Mouse (Mus musculus) megakaryocyte progenitor cell, adult 5-6 weeks (primary cell): ENCODE results near the gene Eif2s1. TPM values are rescaled to one million over a fixed set of nuclear protein-coding genes. Genes with fewer than 3 reads are reported as not detected.
"Not testable (repeated sequence)": the region's sequence is repeated elsewhere in the genome, so short reads cannot be mapped to it uniquely, and the experiment has no call there.

Experiments used
- ATAC-seq: replicated peaks from 2 replicates; pipeline ENCODE4 v1.8.0; 2016; ENCODE audit warnings: mild to moderate bottlenecking, moderate TSS enrichment, inconsistent platforms; ENCODE audit not compliant: poor library complexity
- total RNA-seq, 2 experiments: library from RNA; stranded (forward) in 1 of 2; stranded (reverse) in 1 of 2; fragments of 157-497, 149-512 nt in 1 of 2; fragments of 200-1000 nt in 1 of 2; gene quantifications; 2 replicates each; pipeline versions ENCODE4 v1.2.3 to v1.2.4; 2015 to 2017

Gene Eif2s1
- total RNA-seq, 2 experiments from 2014 or later, result 111 to 182 TPM

DNA sequence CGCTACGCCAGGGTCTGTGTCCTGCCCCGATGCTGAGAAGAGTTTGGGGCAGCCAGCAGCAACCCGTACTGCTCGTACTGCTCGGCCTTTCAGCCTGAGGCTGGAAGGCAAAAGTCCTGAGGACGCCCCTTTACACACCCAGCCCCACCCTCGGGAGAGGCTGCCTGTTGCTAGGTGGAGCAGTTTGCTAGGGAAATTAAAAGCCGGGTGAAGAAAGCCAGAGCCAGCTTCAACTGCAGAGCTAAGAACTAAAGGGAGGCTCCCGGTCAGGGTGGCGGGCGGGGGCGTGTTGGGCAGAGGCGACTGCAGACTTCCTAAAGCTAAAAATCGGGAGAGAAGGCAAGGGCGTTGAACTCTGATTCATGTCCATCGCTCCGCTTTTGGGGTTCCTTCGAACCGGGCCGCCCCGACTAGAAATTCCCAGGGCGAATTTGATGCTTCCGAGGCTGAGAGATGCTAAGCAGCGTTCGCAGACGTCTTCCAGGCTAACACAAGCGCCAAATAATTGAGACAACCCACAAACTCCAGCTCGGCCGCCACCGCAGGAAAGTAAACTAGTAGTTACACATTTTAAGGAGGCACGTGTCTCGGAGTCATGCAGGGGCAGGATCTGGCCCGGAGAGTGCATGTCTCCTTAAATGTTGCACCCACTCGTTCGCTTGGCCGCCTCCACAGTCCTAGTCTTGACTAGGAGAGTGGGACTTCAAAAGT, 50.2 kb downstream of the Eif2s1 start:
- ATAC-seq, result peak; percentile 22; the same call in 1 of the 2 replicates

DNA sequence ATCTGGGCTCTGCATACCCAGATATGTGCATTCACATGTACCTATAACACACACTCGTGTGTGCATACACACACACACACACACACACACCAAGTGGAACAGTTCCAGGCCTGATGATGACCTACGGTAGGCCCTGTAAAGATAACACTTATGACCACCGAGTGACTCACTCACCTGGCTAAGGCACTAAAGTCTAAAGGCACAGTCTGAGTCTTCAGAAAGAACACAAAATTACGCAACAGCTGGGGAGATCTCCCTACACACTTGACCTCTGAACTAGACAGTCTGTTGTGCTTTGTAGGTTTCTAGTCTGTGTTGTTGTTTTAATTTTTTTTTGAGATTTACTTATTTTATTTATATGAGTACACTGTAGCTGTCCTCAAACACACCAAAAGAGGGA, 52.8 kb downstream of the Eif2s1 start:
- no peak for ATAC-seq

- ATAC-seq, result no peak
These were observed 53.9 kb downstream of the Eif2s1 start for GRCm38 (mm10) chr12:78915561-78915960.

GRCm38 (mm10) chr12:78916278-78916677, 54.7 kb downstream of the Eif2s1 start:
- ATAC-seq, result no peak

GRCm38 (mm10) chr12:78918227-78919078, 56.8 kb downstream of the Eif2s1 start:
- ATAC-seq, result peak; percentile 87

GRCm38 (mm10) chr12:78919079-78919712, 57.6 kb downstream of the Eif2s1 start:
- ATAC-seq, result peak; percentile 89

DNA sequence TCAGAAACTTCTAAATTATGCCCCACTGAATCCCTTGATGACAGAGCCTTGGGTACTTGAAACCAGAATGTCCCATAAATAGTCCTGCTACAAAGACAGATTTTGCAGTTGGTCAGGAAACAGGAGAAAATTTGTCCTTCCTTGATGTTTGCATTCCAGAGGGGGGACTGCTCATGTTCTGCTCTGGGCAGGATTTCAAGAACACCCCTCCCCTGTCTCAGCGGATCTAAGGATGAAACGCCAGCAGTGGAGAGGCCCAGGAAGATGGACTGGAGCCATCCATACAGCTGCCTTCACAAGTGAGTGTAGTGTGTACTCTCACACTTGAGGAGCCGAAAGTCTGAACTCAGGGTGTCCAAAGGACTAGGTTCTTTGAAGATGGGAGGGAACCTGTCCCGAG, 59.8 kb downstream of the Eif2s1 start:
- ATAC-seq, result no peak

DNA sequence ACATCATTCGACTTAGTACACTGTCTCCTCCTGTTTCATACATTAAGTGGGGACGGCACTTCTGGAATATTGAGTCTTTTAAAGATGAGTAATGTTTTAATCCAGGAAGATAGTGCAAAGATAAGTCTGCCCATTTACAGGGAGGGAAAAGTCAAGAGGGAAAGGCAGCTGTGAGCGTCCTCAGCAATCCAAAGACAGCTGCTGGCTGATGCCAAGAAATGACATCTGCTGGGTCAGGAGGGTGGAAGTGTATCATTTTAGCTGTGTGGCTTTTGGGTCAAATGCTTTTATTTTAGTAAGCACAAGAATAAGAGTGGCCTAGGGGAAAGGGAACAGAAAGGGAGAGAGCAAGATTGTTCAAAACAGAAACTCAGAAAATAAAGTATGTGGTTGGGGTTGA, 60.4 kb downstream of the Eif2s1 start:
- ATAC-seq, result no peak

GRCm38 (mm10) chr12:78922977-78923376, 61.4 kb downstream of the Eif2s1 start:
- not testable (repeated sequence) for ATAC-seq

DNA sequence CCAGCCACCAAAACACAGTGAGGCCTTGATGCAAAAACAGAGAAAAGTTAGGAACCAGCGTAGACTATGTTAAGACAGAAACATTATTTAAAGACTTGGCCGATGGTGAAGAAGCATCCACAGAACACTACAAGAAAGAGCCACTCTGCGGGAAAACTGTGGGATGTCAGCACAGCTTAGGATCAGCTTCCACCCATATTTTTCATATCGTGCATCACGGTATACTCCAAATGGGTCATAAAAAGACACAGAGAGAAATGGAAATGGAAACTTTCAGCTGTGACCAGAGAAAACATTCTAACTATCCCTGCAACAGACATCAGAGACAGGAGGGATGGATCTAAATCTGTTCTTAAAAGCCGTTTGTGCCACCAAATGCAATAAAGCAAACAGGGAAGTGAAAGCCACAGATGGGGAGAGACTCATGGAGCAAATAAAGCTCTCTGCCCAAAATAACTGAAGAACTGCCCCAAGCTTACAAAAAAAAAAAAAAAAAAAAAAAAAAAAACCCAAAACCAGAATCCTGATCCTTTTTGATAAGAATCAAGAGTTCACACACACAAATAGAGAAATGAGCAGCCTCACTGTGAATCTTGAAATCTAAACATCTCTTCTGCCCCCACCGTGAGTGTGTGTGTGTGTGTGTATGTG, 62.0 kb downstream of the Eif2s1 start:
- ATAC-seq, result peak; percentile 54

DNA sequence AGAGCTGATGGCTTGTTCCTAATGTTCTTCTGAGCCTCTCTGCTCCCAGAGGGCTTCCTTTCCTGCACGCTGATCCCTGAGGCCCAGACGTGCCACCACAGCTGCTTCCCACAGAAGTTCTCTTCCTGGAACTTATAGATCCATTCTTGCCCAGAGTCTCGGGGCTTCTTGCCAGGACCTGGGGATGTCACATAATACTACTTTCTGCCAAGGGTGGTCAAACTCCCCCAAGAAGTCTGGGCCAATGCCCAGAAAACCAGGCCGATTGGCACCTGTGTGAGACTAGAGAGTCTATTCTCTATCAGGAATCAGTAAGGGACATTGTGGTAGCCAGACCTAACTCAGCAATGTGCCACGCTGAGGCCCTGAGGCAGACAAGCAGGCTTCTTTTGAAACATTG, 65.7 kb downstream of the Eif2s1 start:
- ATAC-seq, result no peak

- ATAC-seq, result no peak
These were observed 68.3 kb downstream of the Eif2s1 start for GRCm38 (mm10) chr12:78929900-78930299.

DNA sequence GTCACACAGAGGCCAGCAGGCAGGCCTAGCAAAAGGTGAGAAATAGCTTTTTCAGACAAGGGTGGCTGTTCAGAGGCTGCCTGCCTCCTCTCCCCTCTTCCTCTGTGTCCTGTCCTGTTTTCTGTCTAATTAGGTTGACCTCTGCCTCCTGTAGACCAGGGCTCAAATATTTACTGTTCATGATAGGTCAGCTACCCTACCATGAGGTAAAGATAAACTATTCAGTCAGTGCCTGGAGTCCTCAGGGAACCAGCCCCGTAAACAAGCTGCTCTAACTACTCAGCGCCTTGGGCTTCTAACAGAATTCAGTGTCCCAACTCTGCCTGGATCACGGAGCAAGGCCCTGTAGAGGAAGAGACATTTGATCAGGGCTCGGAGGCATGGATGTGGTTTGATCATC, 74.9 kb downstream of the Eif2s1 start:
- ATAC-seq, result no peak

Other genes with a start within 250 kb of the Eif2s1 start
- not detected in 2 replicates for gene Fam71d, start 170.3 kb upstream of the Eif2s1 start, total RNA-seq (2015)
- not detected in 2 replicates for gene Fam71d, start 170.3 kb upstream of the Eif2s1 start, total RNA-seq (2017)
- gene Mpp5, start 112.9 kb upstream of the Eif2s1 start, total RNA-seq (2015), result 10.4 and 11.7 TPM in 2 replicates
- 10.8 and 22.5 TPM in 2 replicates for gene Mpp5, start 112.9 kb upstream of the Eif2s1 start, total RNA-seq (2017)
- gene Atp6v1d, start 181 bp upstream of the Eif2s1 start, total RNA-seq (2015), result 71.3 and 72.6 TPM in 2 replicates
- 27.9 and 35.2 TPM in 2 replicates for gene Atp6v1d, start 181 bp upstream of the Eif2s1 start, total RNA-seq (2017)
- not detected in 2 replicates for gene Plek2, start 45.1 kb downstream of the Eif2s1 start, total RNA-seq (2015)
- gene Plek2, start 45.1 kb downstream of the Eif2s1 start, total RNA-seq (2017), result not detected in 2 replicates
- 73.3 and 75.4 TPM in 2 replicates for gene Tmem229b, start 145.8 kb downstream of the Eif2s1 start, total RNA-seq (2015)
- gene Tmem229b, start 145.8 kb downstream of the Eif2s1 start, total RNA-seq (2017), result 84.1 and 102 TPM in 2 replicates
- gene Plekhh1, start 167.3 kb downstream of the Eif2s1 start, total RNA-seq (2015), result 0.22 and 0.25 TPM in 2 replicates
- gene Plekhh1, start 167.3 kb downstream of the Eif2s1 start, total RNA-seq (2017), result 0.24 and 0.25 TPM in 2 replicates
- 17.1 and 18.2 TPM in 2 replicates for gene Pigh, start 227.8 kb downstream of the Eif2s1 start, total RNA-seq (2015)
- gene Pigh, start 227.8 kb downstream of the Eif2s1 start, total RNA-seq (2017), result 13.2 and 15.8 TPM in 2 replicates